Mouse (Mus musculus): ENCODE measurements at regions not wholly inside any gene's neighbourhood (a gene's known extent, or its start where the extent isn't known, plus 50 kb on each side); places are given as distances from the start of the nearest gene placed in this dataset.

DNA sequence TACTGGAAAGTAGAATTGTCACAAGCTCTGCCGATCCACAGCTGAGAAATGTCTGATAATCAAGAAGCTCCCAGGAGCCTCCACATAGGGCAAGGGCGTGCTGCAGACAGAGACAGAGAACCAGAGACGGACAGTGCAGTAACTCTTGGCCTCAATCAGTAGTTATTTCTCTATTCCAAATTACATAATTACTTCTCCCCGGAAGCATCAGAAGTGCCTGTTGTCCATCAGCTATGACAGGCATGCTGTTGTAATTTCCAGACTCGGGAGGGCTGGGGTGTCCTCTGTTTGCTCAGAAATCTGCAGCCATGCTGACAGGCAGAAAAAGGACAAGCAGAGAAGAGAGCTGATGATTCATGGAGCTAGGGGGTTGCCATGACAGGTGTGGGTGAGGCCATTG, 56.9 kb upstream of the Ppp1r26 start:
- H3K4me2 ChIP-seq = no peak overlapping the region
- H3K9ac ChIP-seq (ENCODE audit: low read depth, low read length) = no peak overlapping the region
- no peak overlapping the region for H3K4me3 ChIP-seq (ENCODE audit: low read depth, low read length)
- H3K27me3 ChIP-seq (ENCODE audit: control insufficient read depth, insufficient read depth, low read length) = no peaks in the 10 kb centered on the region
- WGBS (ENCODE audit: insufficient replicate concordance) = 66% methylated on average over 5 of the region's 5 CpGs
- no peaks in the 10 kb centered on the region for H3K4me1 ChIP-seq (ENCODE audit: control insufficient read depth, insufficient read depth, low read length)
- ATAC-seq (replicated peaks; ENCODE audit: insufficient number of reproducible peaks, low FRiP score, low TSS enrichment) = no peak
- H3K36me3 ChIP-seq (ENCODE audit: control insufficient read depth, insufficient read depth, low read length) = no peaks in the 10 kb centered on the region
- no peaks in the 10 kb centered on the region for H3K9me3 ChIP-seq (replicated peaks; ENCODE audit: control insufficient read depth, low read length)
- H3K27ac ChIP-seq (ENCODE audit: low read depth, low read length) = no peak overlapping the region

DNA sequence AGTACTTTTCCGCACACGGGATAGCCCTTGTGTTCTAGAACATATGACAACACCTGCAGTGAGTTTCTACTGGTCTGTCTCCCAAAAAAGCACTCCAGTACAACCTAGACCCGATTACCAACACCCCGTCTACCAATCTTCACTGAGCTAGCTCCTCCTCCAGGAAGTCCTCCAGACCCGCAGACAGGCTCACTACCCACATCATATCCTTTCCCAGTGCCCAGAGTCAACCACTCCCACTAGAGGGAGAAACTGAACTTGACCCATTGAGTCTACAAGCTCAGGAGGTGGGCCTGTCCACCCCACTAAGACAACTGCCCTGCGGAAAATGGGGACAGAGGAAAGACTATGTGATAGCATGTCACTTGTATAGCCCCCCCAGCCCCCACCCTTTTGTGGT, 51.2 kb upstream of the Ppp1r26 start:
- no peak for ATAC-seq (replicated peaks; ENCODE audit: insufficient number of reproducible peaks, low FRiP score, low TSS enrichment)
- Histone ChIP-seq H3K4me2 (no peak overlapping the region), H3K4me1 (ENCODE audit: control insufficient read depth, insufficient read depth, low read length) (no peaks in the 10 kb centered on the region), H3K9ac (ENCODE audit: low read depth, low read length) (no peak overlapping the region), H3K4me3 (ENCODE audit: low read depth, low read length) (no peak overlapping the region), H3K27me3 (ENCODE audit: control insufficient read depth, insufficient read depth, low read length) (no peaks in the 10 kb centered on the region), H3K36me3 (ENCODE audit: control insufficient read depth, insufficient read depth, low read length) (no peaks in the 10 kb centered on the region), H3K27ac (ENCODE audit: low read depth, low read length) (no peak overlapping the region), H3K9me3 (replicated peaks; ENCODE audit: control insufficient read depth, low read length) (no peaks in the 10 kb centered on the region)
- 79% methylated on average over 6 of the region's 6 CpGs for WGBS (ENCODE audit: insufficient replicate concordance)

Data from heart, embryonic 11.5 days (tissue).